Mouse (Mus musculus) limb, embryonic 14.5 days (tissue): ENCODE data around the gene Nup160. TPM values are rescaled to one million over a fixed set of nuclear protein-coding genes. Genes with fewer than 3 reads are reported as not detected.
A peak's percentile ranks its signal among the peaks of the same experiment; 100 is the strongest.

ENCODE experiments used
- ATAC-seq: fragments of 200-750 bp; cut with Nextera tagmentation; 2 replicates; pipeline ENCODE4 v1.8.0; 2017; ENCODE audit warnings: low read depth, moderate number of reproducible peaks, moderate TSS enrichment; ENCODE audit not compliant: low FRiP score
- DNase-seq: peaks from one replicate; pipeline ENCODE4 v3.0.0-alpha.2; 2015; ENCODE audit warnings: low spot score
- H3K27ac ChIP-seq: fragments of 300-500 bp; sonication (generic); replicated peaks from 2 replicates; pipeline ENCODE4 v1.5.1; 2014; ENCODE audit warnings: low read depth, mild to moderate bottlenecking, low read length, moderate library complexity, mixed read lengths
- H3K27me3 ChIP-seq: fragments of 300-500 bp; sonication (generic); 2 replicates; pipeline ENCODE4 v1.6.1; 2014; ENCODE audit warnings: low read length, mixed read lengths; ENCODE audit not compliant: control insufficient read depth, insufficient read depth
- H3K36me3 ChIP-seq: fragments of 300-500 bp; sonication (generic); 2 replicates; pipeline ENCODE4 v1.6.1; 2014; ENCODE audit warnings: mild to moderate bottlenecking, low read length, moderate library complexity, mixed read lengths; ENCODE audit not compliant: control insufficient read depth, insufficient read depth
- H3K4me1 ChIP-seq: fragments of 300-500 bp; sonication (generic); 2 replicates; pipeline ENCODE4 v1.6.1; 2014; ENCODE audit warnings: antibody characterized with exemption, low read length, mixed read lengths; ENCODE audit not compliant: control insufficient read depth, insufficient read depth
- H3K4me2 ChIP-seq: fragments of 300-500 bp; sonication (generic); replicated peaks from 2 replicates; pipeline ENCODE4 v1.6.1; 2014; ENCODE audit warnings: low read depth, mild to moderate bottlenecking, low read length, moderate library complexity; ENCODE audit not compliant: severe bottlenecking
- H3K4me3 ChIP-seq: fragments of 300-500 bp; sonication (generic); replicated peaks from 2 replicates; pipeline ENCODE4 v1.5.1; 2014; ENCODE audit warnings: low read length
- H3K9ac ChIP-seq: fragments of 300-500 bp; sonication (generic); 2 replicates; pipeline ENCODE4 v1.6.1; 2014; ENCODE audit warnings: mild to moderate bottlenecking, low read depth, low read length, moderate library complexity; ENCODE audit not compliant: severe bottlenecking
- H3K9me3 ChIP-seq: fragments of 300-500 bp; sonication (generic); 2 replicates; pipeline ENCODE4 v1.6.1; 2016; ENCODE audit warnings: low read length; ENCODE audit not compliant: control insufficient read depth
- POLR2A ChIP-seq: fragments of 200-500 bp; IDR thresholded peaks from 2 replicates; pipeline ENCODE4 v1.8.0; 2012; ENCODE audit warnings: inconsistent platforms, mild to moderate bottlenecking, moderate library complexity, borderline replicate concordance; ENCODE audit not compliant: insufficient read depth, insufficient read length; ENCODE audit errors: extremely low read depth
- whole genome bisulfite sequencing: fragments of 180-500 bp; shearing (Covaris S2); extraction: QIAGEN DNeasy Blood & Tissue Kit; methylation state at CpG from one replicate; pipeline ENCODE4 v1.1.7; 2014; 5-methylcytosine and 5-hydroxymethylcytosine counted together
- polyA plus RNA-seq, 2 experiments: library from polyadenylated mRNA; depleted of rRNA in 1 of 2; stranded (reverse) in 1 of 2; unstranded in 1 of 2; fragments of >200 nt; fragmentation: Nextera tagmentation in 1 of 2; extraction: Ambion mirVana in 1 of 2; gene quantifications; 2 replicates each; pipeline versions ENCODE4 v1.2.1 to v1.2.3; 2012 to 2014

The Nup160 gene
- polyA plus RNA-seq, 2 experiments, result 29.9 to 42.0 TPM

DNA sequence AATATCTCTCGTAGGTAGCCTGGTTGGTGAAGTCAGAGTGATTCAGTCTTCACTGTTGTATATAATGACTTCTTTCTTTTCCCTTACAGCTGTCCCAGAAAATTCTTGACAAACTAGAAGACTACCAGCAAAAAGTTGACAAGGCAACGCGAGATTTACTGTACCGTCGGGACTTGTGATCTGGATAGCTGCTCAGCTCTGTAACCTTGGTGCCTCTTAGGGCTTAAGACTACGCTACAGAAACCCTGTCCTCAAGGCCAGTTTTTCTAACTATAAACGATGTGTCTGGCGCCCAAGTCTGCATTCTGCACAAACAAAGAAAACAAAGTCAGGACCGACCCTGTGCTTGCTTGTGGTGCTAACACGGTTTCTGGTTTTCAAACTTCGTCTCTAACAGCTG is 58.3 kb downstream of the Nup160 start:
- no peaks in the 10 kb centered on the region for H3K4me1 ChIP-seq
- no peak for DNase-seq
- H3K36me3 ChIP-seq, result peaks cover 71% of the 10 kb centered on the region
- TF ChIP-seq POLR2A, result no peak
- ATAC-seq, result no peak
- H3K27ac ChIP-seq, result no peak overlapping the region
- WGBS, result 82% methylated on average over 11 of the region's 11 CpGs
- H3K27me3 ChIP-seq, result no peaks in the 10 kb centered on the region
- no peak overlapping the region for H3K4me3 ChIP-seq
- no peak overlapping the region for H3K9ac ChIP-seq
- H3K4me2 ChIP-seq, result no peak overlapping the region
- H3K9me3 ChIP-seq, result no peaks in the 10 kb centered on the region

DNA sequence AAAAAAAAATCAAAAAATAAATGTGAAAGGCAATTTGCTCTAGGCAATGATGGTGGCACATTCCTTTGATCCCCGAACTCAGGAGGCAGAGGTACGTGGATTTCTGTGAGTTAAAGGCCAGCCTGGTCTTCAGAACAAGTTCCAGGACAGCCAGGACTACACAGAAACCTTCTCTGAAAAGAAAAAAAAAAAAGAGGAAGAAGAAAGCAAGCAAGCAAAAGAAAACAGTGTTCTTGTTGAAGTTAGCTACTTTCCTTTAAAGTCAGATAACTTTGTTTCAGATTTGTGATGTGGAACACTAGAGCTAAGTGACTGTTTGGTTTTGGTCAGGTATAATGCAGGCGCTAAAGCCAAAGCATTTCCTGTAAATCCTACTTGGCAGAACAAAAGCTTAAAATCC is 61.8 kb downstream of the Nup160 start:
- Histone ChIP-seq H3K36me3 (peaks cover 40% of the 10 kb centered on the region), H3K4me1 (no peaks in the 10 kb centered on the region), H3K9ac (no peak overlapping the region), H3K4me3 (no peak overlapping the region), H3K27me3 (no peaks in the 10 kb centered on the region), H3K9me3 (no peaks in the 10 kb centered on the region), H3K4me2 (no peak overlapping the region), H3K27ac (no peak overlapping the region)
- TF ChIP-seq POLR2A, result no peak
- DNase-seq (no peak), ATAC-seq (no peak)
- WGBS, result 95% methylated on average over 3 of the region's 3 CpGs

DNA sequence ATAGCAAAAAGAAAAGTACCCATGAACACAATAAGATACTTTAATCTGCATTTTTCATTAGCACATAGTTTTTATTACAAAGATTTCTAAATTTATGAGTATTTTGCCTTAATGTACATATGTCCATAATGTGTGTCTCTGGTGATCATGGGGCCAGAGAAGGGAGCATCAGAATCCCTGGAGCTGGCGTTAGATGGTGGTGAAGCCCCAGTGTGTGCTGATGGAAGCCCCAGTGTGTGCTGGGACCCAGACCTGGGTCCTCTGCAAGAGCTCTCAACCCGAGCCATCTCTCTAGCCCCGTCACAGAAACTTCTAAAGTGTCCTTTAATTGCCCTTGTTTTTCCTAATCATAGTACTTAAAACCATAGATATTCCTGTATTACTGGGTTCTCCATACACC is 62.3 kb downstream of the Nup160 start:
- DNase-seq (no peak), ATAC-seq (no peak)
- Histone ChIP-seq H3K4me3 (no peak overlapping the region), H3K36me3 (peaks cover 34% of the 10 kb centered on the region), H3K4me2 (no peak overlapping the region), H3K9ac (no peak overlapping the region), H3K27ac (no peak overlapping the region), H3K4me1 (no peaks in the 10 kb centered on the region), H3K27me3 (no peaks in the 10 kb centered on the region), H3K9me3 (no peaks in the 10 kb centered on the region)
- 84% methylated on average over 3 of the region's 3 CpGs for WGBS
- no peak for TF ChIP-seq POLR2A

DNA sequence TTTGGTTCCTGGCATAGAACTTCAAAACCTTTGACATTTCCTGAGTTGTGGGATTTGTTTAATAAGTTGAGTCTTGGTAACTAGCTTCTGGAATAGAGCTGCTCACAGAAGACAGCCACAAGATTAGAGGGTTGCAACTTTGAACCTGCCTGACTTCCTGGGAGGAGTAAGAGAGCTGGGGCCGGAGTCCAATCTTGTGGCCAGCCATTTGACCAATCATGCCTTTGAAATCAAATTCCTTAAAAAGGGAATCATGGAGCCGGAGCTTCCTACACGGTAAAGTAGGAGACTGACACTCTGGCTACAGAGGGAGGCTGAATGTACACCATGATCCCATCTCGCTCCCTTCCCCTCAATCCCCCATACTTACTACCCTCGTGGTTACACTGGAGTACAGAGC is 62.9 kb downstream of the Nup160 start:
- no peak for TF ChIP-seq POLR2A
- DNase-seq (no peak), ATAC-seq (no peak)
- Histone ChIP-seq H3K4me3 (no peak overlapping the region), H3K27ac (no peak overlapping the region), H3K36me3 (peaks cover 28% of the 10 kb centered on the region), H3K9me3 (no peaks in the 10 kb centered on the region), H3K27me3 (no peaks in the 10 kb centered on the region), H3K4me1 (no peaks in the 10 kb centered on the region), H3K4me2 (no peak overlapping the region), H3K9ac (no peak overlapping the region)
- WGBS, result 83% methylated on average over 5 of the region's 5 CpGs

DNA sequence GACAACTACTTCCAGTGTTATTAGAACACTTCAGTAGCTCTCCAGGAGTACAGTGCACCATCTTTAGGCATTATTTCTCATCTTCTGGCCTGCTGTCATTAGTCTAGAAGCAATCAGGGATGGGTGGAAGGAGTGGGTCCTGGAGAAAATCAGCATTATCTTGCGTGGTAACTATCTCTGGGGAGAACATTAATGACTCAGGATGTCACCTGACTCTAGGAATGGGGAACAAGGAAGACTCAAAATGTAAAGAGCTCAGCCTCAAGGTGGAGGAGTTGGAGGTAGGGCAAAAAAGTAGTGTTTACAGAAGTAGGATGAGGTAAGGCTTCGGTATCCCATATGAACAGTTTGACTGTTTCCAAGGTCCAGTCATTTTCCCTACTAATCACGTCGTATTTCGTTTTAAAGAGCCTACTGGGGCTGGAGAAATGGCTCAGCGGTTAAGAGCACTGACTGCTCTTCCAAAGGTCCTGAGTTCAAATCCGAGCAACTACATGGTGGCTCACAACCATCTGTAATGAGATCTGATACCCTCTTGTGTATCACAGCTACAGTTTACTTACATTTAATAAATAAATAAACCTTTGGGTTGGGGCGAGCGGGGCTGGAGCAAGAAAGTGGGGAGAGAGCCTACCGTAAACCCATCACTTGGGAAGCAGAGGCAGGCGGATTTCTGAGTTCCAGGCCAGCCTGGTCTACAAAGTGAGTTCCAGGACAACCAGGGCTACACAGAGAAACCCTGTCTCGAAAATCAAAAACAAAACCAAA is 67.5 kb downstream of the Nup160 start:
- H3K4me1 ChIP-seq, result peaks cover 5% of the 10 kb centered on the region
- H3K9ac ChIP-seq, result peak overlapping the region; percentile 49
- H3K27ac ChIP-seq, result peak overlapping the region; percentile 91
- DNase-seq, result no peak
- H3K27me3 ChIP-seq, result no peaks in the 10 kb centered on the region
- WGBS, result 64% methylated on average over 12 of the region's 12 CpGs
- peaks cover 8% of the 10 kb centered on the region for H3K36me3 ChIP-seq
- no peak for TF ChIP-seq POLR2A
- H3K4me2 ChIP-seq, result peak overlapping the region; percentile 78
- peak overlapping the region; percentile 94 for H3K4me3 ChIP-seq
- no peak for ATAC-seq
- H3K9me3 ChIP-seq, result no peaks in the 10 kb centered on the region
